Mouse (Mus musculus) kidney, embryonic 15.5 days (tissue): ENCODE results near the gene Cdh15. TPM values are rescaled to one million over a fixed set of nuclear protein-coding genes. Genes with fewer than 3 reads are reported as not detected.

ENCODE experiments used
- ATAC-seq: fragments of 200-750 bp; cut with Nextera tagmentation; replicated peaks from 2 replicates; pipeline ENCODE4 v1.8.0; 2017; ENCODE audit warnings: moderate TSS enrichment; ENCODE audit not compliant: low FRiP score
- H3K27ac ChIP-seq: fragments of 300-500 bp; sonication (generic); 2 replicates; pipeline ENCODE4 v1.5.1; 2015; ENCODE audit warnings: mild to moderate bottlenecking, inconsistent platforms
- H3K27me3 ChIP-seq: fragments of 300-500 bp; sonication (generic); 2 replicates; pipeline ENCODE4 v1.6.1; 2015; ENCODE audit warnings: inconsistent platforms
- H3K36me3 ChIP-seq: fragments of 300-500 bp; sonication (generic); 2 replicates; pipeline ENCODE4 v1.6.1; 2015; ENCODE audit warnings: inconsistent platforms
- H3K4me1 ChIP-seq: fragments of 300-500 bp; sonication (generic); 2 replicates; pipeline ENCODE4 v1.6.1; 2015; ENCODE audit warnings: inconsistent platforms
- H3K4me2 ChIP-seq: fragments of 300-500 bp; sonication (generic); 2 replicates; pipeline ENCODE4 v1.6.1; 2015; ENCODE audit warnings: moderate library complexity, mild to moderate bottlenecking, inconsistent platforms
- H3K4me3 ChIP-seq: fragments of 300-500 bp; sonication (generic); replicated peaks from 2 replicates; pipeline ENCODE4 v1.5.1; 2015; ENCODE audit warnings: mild to moderate bottlenecking, inconsistent platforms
- H3K9ac ChIP-seq: fragments of 300-500 bp; sonication (generic); 2 replicates; pipeline ENCODE4 v1.6.1; 2015; ENCODE audit warnings: mild to moderate bottlenecking, inconsistent platforms
- H3K9me3 ChIP-seq: fragments of 300-500 bp; sonication (generic); replicated peaks from 2 replicates; pipeline ENCODE4 v1.6.1; 2016; ENCODE audit warnings: inconsistent platforms
- WGBS: fragments of 180-500 bp; shearing (Covaris S2); methylation state at CpG from one replicate; pipeline ENCODE4 v1.1.7; 2015; ENCODE audit warnings: mixed read lengths; 5-methylcytosine and 5-hydroxymethylcytosine counted together
- polyA plus RNA-seq: library from polyadenylated mRNA; unstranded; fragments of >200 nt; fragmentation: Nextera tagmentation; extraction: Ambion mirVana; gene quantifications from 2 replicates; pipeline ENCODE4 v1.2.1, GENCODE M21; 2015

Cdh15 gene
- polyA plus RNA-seq, 1 experiment from 2014 or later = 2.3 TPM

GRCm38 (mm10) chr8:122817724-122818496 is 29.9 kb upstream of the Cdh15 start:
- H3K36me3 ChIP-seq = peaks cover 10% of the 10 kb centered on the region; the same call in 1 of the 2 replicates
- WGBS = 32% methylated on average over 13 of the region's 13 CpGs
- no peaks in the 10 kb centered on the region for H3K27me3 ChIP-seq
- H3K4me3 ChIP-seq = no peak overlapping the region
- H3K4me1 ChIP-seq = peaks cover 24% of the 10 kb centered on the region
- no peak overlapping the region for H3K9ac ChIP-seq
- no peaks in the 10 kb centered on the region for H3K9me3 ChIP-seq
- H3K4me2 ChIP-seq = no peak overlapping the region
- H3K27ac ChIP-seq = no peak overlapping the region
- no peak for ATAC-seq

GRCm38 (mm10) chr8:122819776-122820175 is 28.0 kb upstream of the Cdh15 start:
- Histone ChIP-seq H3K27ac (no peak overlapping the region), H3K9ac (no peak overlapping the region), H3K36me3 (0 out of 2 replicates have a peak, but pooled peaks cover 3% of the 10 kb centered on the region), H3K27me3 (no peaks in the 10 kb centered on the region), H3K4me3 (no peak overlapping the region), H3K4me2 (no peak overlapping the region), H3K4me1 (peaks cover 24% of the 10 kb centered on the region), H3K9me3 (no peaks in the 10 kb centered on the region)
- ATAC-seq = no peak
- WGBS = 14% methylated on average over 11 of the region's 11 CpGs

DNA sequence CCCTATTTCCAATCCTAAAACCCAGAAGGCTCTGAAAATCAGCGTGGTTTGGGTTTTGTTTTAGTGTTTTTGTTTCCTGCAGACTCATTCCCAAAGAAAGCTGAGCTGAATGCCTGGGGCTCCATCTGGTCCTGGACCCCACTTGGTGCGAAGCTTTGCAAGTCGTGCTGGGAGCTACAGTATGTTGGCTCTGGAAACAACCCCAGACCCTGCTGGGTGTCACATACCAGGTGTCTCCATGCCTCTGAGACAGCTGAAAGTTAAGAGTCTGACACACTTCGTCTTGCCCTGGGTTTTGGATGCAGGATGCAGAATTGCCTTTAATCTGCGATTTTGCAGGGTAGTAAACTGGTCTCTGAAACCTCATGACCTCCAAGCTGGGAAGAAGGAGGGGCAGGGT is 23.2 kb upstream of the Cdh15 start:
- Histone ChIP-seq H3K27me3 (0 out of 2 replicates have a peak, but pooled peaks cover 4% of the 10 kb centered on the region), H3K27ac (no peak overlapping the region), H3K9me3 (no peaks in the 10 kb centered on the region), H3K4me1 (peaks cover 24% of the 10 kb centered on the region), H3K9ac (no peak overlapping the region), H3K4me3 (no peak overlapping the region), H3K36me3 (no peaks in the 10 kb centered on the region), H3K4me2 (no peak overlapping the region)
- WGBS = 42% methylated on average over 5 of the region's 5 CpGs
- ATAC-seq = no peak

DNA sequence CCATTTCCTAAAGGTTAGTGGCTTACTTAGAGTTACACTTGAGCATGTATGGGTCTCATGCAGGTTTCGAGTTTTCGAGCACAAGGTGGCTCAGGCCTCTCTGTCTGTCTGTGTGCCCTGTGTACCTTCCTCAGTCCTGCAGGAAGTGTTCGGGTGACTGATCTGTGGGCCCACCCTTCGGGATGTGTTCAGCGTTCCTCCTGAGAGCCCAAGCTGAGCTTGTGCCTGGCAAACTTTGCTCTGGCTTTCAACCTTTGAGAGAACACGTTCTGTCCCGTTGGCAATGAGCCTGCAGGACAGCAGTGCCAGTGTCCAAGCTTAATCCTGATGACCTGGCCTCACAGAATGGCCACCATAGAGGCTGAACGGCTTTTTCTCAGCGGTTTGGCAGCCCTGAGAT is 22.8 kb upstream of the Cdh15 start:
- WGBS = 75% methylated on average over 9 of the region's 9 CpGs
- H3K4me1 ChIP-seq = peaks cover 20% of the 10 kb centered on the region
- H3K4me2 ChIP-seq = no peak overlapping the region
- no peak for ATAC-seq
- H3K27ac ChIP-seq = no peak overlapping the region
- no peak overlapping the region for H3K9ac ChIP-seq
- no peak overlapping the region for H3K4me3 ChIP-seq
- H3K27me3 ChIP-seq = 0 out of 2 replicates have a peak, but pooled peaks cover 4% of the 10 kb centered on the region
- no peaks in the 10 kb centered on the region for H3K36me3 ChIP-seq
- no peaks in the 10 kb centered on the region for H3K9me3 ChIP-seq

- H3K4me3 ChIP-seq = no peak overlapping the region
- WGBS = 83% methylated on average over 8 of the region's 8 CpGs
These were observed 22.4 kb upstream of the Cdh15 start for GRCm38 (mm10) chr8:122825408-122825807.

GRCm38 (mm10) chr8:122829396-122829795 is 18.4 kb upstream of the Cdh15 start:
- 0 out of 2 replicates have a peak, but pooled peaks cover 7% of the 10 kb centered on the region for H3K27me3 ChIP-seq
- WGBS = 59% methylated on average over 3 of the region's 3 CpGs
- H3K4me1 ChIP-seq = peaks cover 14% of the 10 kb centered on the region
- no peak overlapping the region for H3K4me3 ChIP-seq
- H3K4me2 ChIP-seq = no peak overlapping the region
- ATAC-seq = no peak
- no peaks in the 10 kb centered on the region for H3K36me3 ChIP-seq
- H3K9me3 ChIP-seq = no peaks in the 10 kb centered on the region
- no peak overlapping the region for H3K27ac ChIP-seq
- no peak overlapping the region for H3K9ac ChIP-seq

More at GRCm38 (mm10) chr8:122825408-122825807, 22.4 kb upstream of the Cdh15 start:
- H3K27me3 ChIP-seq = 0 out of 2 replicates have a peak, but pooled peaks cover 4% of the 10 kb centered on the region
- no peak overlapping the region for H3K9ac ChIP-seq
- H3K36me3 ChIP-seq = no peaks in the 10 kb centered on the region
- no peak overlapping the region for H3K4me2 ChIP-seq
- peaks cover 17% of the 10 kb centered on the region for H3K4me1 ChIP-seq
- ATAC-seq = no peak
- no peak overlapping the region for H3K27ac ChIP-seq
- H3K9me3 ChIP-seq = no peaks in the 10 kb centered on the region

GRCm38 (mm10) chr8:122830349-122831061 is 17.3 kb upstream of the Cdh15 start:
- Histone ChIP-seq H3K27me3 (0 out of 2 replicates have a peak, but pooled peaks cover 7% of the 10 kb centered on the region), H3K9ac (no peak overlapping the region), H3K27ac (no peak overlapping the region), H3K4me1 (peaks cover 16% of the 10 kb centered on the region), H3K9me3 (no peaks in the 10 kb centered on the region), H3K4me2 (no peak overlapping the region), H3K36me3 (no peaks in the 10 kb centered on the region), H3K4me3 (no peak overlapping the region)
- WGBS = 42% methylated on average over 8 of the region's 8 CpGs
- peak; percentile 65; the same call in 1 of the 2 replicates for ATAC-seq

DNA sequence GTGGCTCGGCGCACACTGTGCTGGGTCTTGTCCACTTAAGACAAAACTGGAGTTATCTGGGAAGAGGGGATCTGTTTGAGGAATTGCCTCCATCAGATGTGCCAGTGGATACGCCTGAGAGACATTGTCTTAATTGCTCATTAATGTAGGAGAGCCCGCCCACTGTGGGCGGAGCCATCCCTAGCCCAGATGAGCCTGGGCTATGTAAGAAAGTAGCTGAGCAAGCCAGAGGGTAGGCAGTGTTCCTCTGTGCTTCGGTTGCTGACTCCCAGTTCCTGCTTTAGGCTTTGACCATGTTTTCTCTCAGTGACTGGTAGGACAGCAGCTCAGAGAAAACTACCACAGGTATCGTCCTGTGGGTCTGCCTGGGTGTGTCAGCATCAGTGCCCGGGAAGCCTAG is 13.3 kb upstream of the Cdh15 start:
- 84% methylated on average over 8 of the region's 8 CpGs for WGBS
- Histone ChIP-seq H3K4me2 (no peak overlapping the region), H3K4me1 (0 out of 2 replicates have a peak, but pooled peaks cover 7% of the 10 kb centered on the region), H3K36me3 (no peaks in the 10 kb centered on the region), H3K27me3 (0 out of 2 replicates have a peak, but pooled peaks cover 4% of the 10 kb centered on the region), H3K9me3 (no peaks in the 10 kb centered on the region), H3K27ac (no peak overlapping the region), H3K9ac (no peak overlapping the region), H3K4me3 (no peak overlapping the region)
- no peak for ATAC-seq

DNA sequence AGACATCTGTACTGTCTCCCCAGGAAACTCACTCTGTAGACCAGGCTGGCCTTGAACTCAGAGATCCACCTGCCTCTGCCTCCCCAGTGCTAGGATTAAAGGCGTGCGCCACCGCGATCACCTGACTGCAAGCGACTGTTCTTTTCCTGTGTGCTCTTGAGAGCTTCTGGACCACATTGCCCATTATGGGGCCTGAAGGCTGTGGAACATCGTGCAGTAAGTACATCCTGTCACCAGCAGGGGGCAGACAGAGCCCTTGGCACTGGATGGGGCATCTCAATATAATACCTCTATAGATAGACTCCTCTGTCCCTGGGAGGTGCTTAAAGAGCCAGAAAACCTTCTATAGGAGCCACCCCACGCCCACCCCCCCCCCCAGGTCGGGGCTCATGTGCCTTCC is 12.8 kb upstream of the Cdh15 start:
- Histone ChIP-seq H3K9ac (no peak overlapping the region), H3K4me3 (no peak overlapping the region), H3K9me3 (no peaks in the 10 kb centered on the region), H3K4me2 (no peak overlapping the region), H3K27ac (no peak overlapping the region), H3K27me3 (0 out of 2 replicates have a peak, but pooled peaks cover 4% of the 10 kb centered on the region), H3K36me3 (no peaks in the 10 kb centered on the region), H3K4me1 (0 out of 2 replicates have a peak, but pooled peaks cover 9% of the 10 kb centered on the region)
- 33% methylated on average over 8 of the region's 8 CpGs for WGBS
- no peak; the same call in 1 of the 2 replicates for ATAC-seq

DNA sequence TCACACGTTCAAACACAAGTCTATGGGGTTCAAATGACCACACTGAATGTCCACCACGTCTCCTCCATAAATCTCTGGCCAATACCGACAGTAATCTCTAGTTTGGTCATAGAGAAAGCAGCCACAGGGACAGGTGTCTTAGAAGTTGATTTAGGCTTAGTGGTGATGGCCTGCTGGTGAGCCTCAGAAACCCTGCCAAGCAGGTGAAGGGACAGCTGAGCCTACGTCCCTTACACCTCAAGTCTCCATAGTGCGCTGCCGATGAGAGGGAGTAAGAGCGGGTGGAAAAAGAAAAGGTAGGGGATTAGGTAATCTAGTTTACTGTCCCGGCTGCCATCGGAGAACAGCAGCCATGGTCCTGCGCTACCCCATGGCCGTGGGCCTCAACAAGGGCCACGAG is 11.6 kb upstream of the Cdh15 start:
- WGBS = 81% methylated on average over 12 of the region's 12 CpGs
- Histone ChIP-seq H3K36me3 (no peaks in the 10 kb centered on the region), H3K9me3 (no peaks in the 10 kb centered on the region), H3K4me1 (0 out of 2 replicates have a peak, but pooled peaks cover 9% of the 10 kb centered on the region), H3K27ac (no peak overlapping the region), H3K9ac (no peak overlapping the region), H3K27me3 (no peaks in the 10 kb centered on the region), H3K4me3 (no peak overlapping the region), H3K4me2 (no peak overlapping the region)
- ATAC-seq = no peak

GRCm38 (mm10) chr8:122836696-122837095 is 11.1 kb upstream of the Cdh15 start:
- Histone ChIP-seq H3K36me3 (no peaks in the 10 kb centered on the region), H3K9me3 (no peaks in the 10 kb centered on the region), H3K9ac (no peak overlapping the region), H3K4me2 (no peak overlapping the region), H3K27me3 (no peaks in the 10 kb centered on the region), H3K4me3 (no peak overlapping the region), H3K4me1 (0 out of 2 replicates have a peak, but pooled peaks cover 9% of the 10 kb centered on the region), H3K27ac (0 out of 2 replicates have a peak overlapping the region, but pooled peaks have one; percentile 41)
- no peak for ATAC-seq
- WGBS = 79% methylated on average over 13 of the region's 13 CpGs

GRCm38 (mm10) chr8:122844161-122844560 is 3.6 kb upstream of the Cdh15 start:
- ATAC-seq = no peak

More at GRCm38 (mm10) chr8:122844161-122844560, 3.6 kb upstream of the Cdh15 start:
- WGBS = 62% methylated on average over 3 of the region's 3 CpGs
- Histone ChIP-seq H3K27me3 (peaks cover 3% of the 10 kb centered on the region; the same call in 1 of the 2 replicates), H3K9ac (no peak overlapping the region), H3K9me3 (no peaks in the 10 kb centered on the region), H3K4me1 (peaks cover 18% of the 10 kb centered on the region), H3K4me2 (no peak overlapping the region), H3K27ac (no peak overlapping the region), H3K4me3 (no peak overlapping the region), H3K36me3 (no peaks in the 10 kb centered on the region)
